Mouse (Mus musculus) embryonic fibroblast, embryonic 13.5 days (primary cell): ENCODE results near the gene Tns1.

ENCODE experiments used
- CTCF ChIP-seq: IDR thresholded peaks from 2 replicates; pipeline ENCODE4 v1.5.1; 2011; ENCODE audit warnings: mild to moderate bottlenecking, control low read depth, low read length, moderate library complexity, borderline replicate concordance; ENCODE audit not compliant: insufficient read depth
- POLR2A ChIP-seq: IDR thresholded peaks from 2 replicates; pipeline ENCODE4 v1.6.1; 2011; ENCODE audit warnings: low read depth, mild to moderate bottlenecking, control low read depth, low read length, moderate library complexity

DNA sequence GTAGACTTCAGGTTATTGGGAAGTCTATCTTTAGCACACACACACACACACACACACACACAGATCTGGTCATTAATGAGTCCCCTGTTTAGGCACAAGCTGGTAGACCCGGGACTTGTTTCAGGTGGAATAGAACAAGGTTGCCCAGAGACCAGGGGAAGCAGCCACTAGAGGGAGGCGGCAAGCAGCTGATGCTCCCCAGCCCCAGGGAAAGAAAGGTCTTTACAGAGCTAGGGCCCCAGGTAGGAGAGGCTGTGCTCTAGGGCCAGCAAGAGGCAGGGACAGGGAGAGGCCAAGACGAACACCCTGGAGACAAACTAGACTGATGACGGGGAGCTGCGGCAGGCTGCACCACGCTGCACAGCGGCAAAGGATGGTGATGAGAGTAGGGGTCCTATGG, 198.0 kb downstream of the Tns1 start:
- TF ChIP-seq CTCF (peak; percentile 54; the same call in 1 of the 2 replicates), POLR2A (no peak)
